Mouse (Mus musculus): ENCODE data around the gene Ceacam15. TPM values are rescaled to one million over a fixed set of nuclear protein-coding genes. Genes with fewer than 3 reads are reported as not detected.
"Not testable (repeated sequence)": the region's sequence is repeated elsewhere in the genome, so short reads cannot be mapped to it uniquely, and the experiment has no call there.

Gene Ceacam15
- polyA plus RNA-seq, 1 experiment from 2014 or later: not detected

- DNase-seq (ENCODE audit: low spot score) (no peak), ATAC-seq (replicated peaks; ENCODE audit: low FRiP score, low TSS enrichment, low read depth) (no peak)
- Histone ChIP-seq H3K9me3 (ENCODE audit: control insufficient read depth, low read length) (no peaks in the 10 kb centered on the region), H3K4me2 (ENCODE audit: low read length) (no peak overlapping the region), H3K27ac (ENCODE audit: low read depth) (no peak overlapping the region), H3K4me1 (replicated peaks; ENCODE audit: control insufficient read depth, insufficient read depth, low read length) (no peaks in the 10 kb centered on the region), H3K36me3 (ENCODE audit: control insufficient read depth, insufficient read depth, low read length) (no peaks in the 10 kb centered on the region), H3K27me3 (replicated peaks; ENCODE audit: control insufficient read depth, insufficient read depth, low read length) (no peaks in the 10 kb centered on the region), H3K4me3 (ENCODE audit: low read depth, low read length) (no peak overlapping the region), H3K9ac (ENCODE audit: low read length) (no peak overlapping the region)
- WGBS: 56% methylated on average over 5 of the region's 5 CpGs
Observed at GRCm38 (mm10) chr7:16700583-16700982, 25.1 kb upstream of the Ceacam15 start.

- no peaks in the 10 kb centered on the region for H3K9me3 ChIP-seq (ENCODE audit: control insufficient read depth, low read length)
- H3K27me3 ChIP-seq (replicated peaks; ENCODE audit: control insufficient read depth, insufficient read depth, low read length): no peaks in the 10 kb centered on the region
- H3K4me3 ChIP-seq (ENCODE audit: low read depth, low read length): no peak overlapping the region
- ATAC-seq (replicated peaks; ENCODE audit: low FRiP score, low TSS enrichment, low read depth) (no peak), DNase-seq (ENCODE audit: low spot score) (no peak)
- no peaks in the 10 kb centered on the region for H3K36me3 ChIP-seq (ENCODE audit: control insufficient read depth, insufficient read depth, low read length)
- H3K27ac ChIP-seq (ENCODE audit: low read depth): no peak overlapping the region
- no peak overlapping the region for H3K4me2 ChIP-seq (ENCODE audit: low read length)
- H3K9ac ChIP-seq (ENCODE audit: low read length): no peak overlapping the region
- H3K4me1 ChIP-seq (replicated peaks; ENCODE audit: control insufficient read depth, insufficient read depth, low read length): no peaks in the 10 kb centered on the region
- WGBS: 50% methylated on average over 2 of the region's 2 CpGs
Observed at GRCm38 (mm10) chr7:16699042-16699441, 23.5 kb upstream of the Ceacam15 start.

DNA sequence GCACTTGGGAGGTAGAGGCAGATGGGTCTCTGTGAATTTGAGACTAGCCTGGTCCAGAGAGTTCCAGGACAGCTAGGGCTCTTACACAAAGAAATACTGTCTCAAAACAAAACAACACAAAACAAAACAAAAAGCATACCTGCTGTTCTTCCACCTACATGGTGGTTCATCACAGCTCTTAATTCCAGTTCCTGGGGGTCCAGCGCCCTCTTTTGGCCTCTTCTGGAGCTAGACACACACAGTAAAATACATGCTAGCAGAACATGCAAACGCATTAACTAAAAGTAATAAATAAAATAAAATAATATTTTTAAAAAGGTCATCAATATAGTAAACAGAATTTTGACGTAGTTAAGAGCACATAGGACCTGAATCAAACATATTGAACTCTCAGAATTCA lies 19.5 kb upstream of the Ceacam15 start:
- no peak for ATAC-seq (replicated peaks; ENCODE audit: low FRiP score, low TSS enrichment, low read depth)
- no peaks in the 10 kb centered on the region for H3K4me1 ChIP-seq (replicated peaks; ENCODE audit: control insufficient read depth, insufficient read depth, low read length)
- H3K27me3 ChIP-seq (replicated peaks; ENCODE audit: control insufficient read depth, insufficient read depth, low read length): no peaks in the 10 kb centered on the region
- H3K9me3 ChIP-seq (ENCODE audit: control insufficient read depth, low read length): no peaks in the 10 kb centered on the region; the same call in 1 of the 2 replicates
- WGBS: 30% methylated on average over 3 of the region's 3 CpGs
- no peak overlapping the region for H3K9ac ChIP-seq (ENCODE audit: low read length)
- no peak overlapping the region for H3K4me3 ChIP-seq (ENCODE audit: low read depth, low read length)
- no peak for DNase-seq (ENCODE audit: low spot score)
- H3K36me3 ChIP-seq (ENCODE audit: control insufficient read depth, insufficient read depth, low read length): no peaks in the 10 kb centered on the region
- H3K27ac ChIP-seq (ENCODE audit: low read depth): no peak overlapping the region
- H3K4me2 ChIP-seq (ENCODE audit: low read length): no peak overlapping the region

DNA sequence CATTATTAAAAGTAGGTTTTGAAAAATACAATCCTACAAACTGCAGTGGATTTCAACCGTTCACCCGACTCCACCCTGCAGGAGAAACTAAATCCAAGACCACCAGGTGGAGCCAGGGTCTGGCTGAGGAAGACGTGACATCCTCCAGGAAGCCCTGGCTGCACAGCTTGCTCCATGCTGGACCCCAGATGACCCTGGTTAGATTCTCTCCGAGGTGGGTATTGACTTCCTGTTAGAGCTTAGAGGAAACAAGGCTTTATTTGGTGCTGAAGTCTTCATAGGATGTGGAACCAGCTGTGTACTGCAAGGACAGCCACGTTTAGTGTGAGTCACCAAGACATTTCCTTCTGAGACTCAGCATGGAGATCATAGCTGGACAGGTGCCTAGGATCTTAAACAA lies 13.7 kb upstream of the Ceacam15 start:
- no peak overlapping the region for H3K27ac ChIP-seq (ENCODE audit: low read depth)
- DNase-seq (ENCODE audit: low spot score): no peak
- H3K27me3 ChIP-seq (replicated peaks; ENCODE audit: control insufficient read depth, insufficient read depth, low read length): no peaks in the 10 kb centered on the region
- 69% methylated on average over 5 of the region's 5 CpGs for WGBS
- peaks cover 5% of the 10 kb centered on the region; the same call in 1 of the 2 replicates for H3K9me3 ChIP-seq (ENCODE audit: control insufficient read depth, low read length)
- no peak for ATAC-seq (replicated peaks; ENCODE audit: low FRiP score, low TSS enrichment, low read depth)
- H3K4me1 ChIP-seq (replicated peaks; ENCODE audit: control insufficient read depth, insufficient read depth, low read length): no peaks in the 10 kb centered on the region
- H3K36me3 ChIP-seq (ENCODE audit: control insufficient read depth, insufficient read depth, low read length): no peaks in the 10 kb centered on the region
- no peak overlapping the region for H3K4me3 ChIP-seq (ENCODE audit: low read depth, low read length)
- H3K9ac ChIP-seq (ENCODE audit: low read length): no peak overlapping the region
- H3K4me2 ChIP-seq (ENCODE audit: low read length): no peak overlapping the region

- not testable (repeated sequence) for H3K4me2 ChIP-seq (ENCODE audit: low read length); DNase-seq (ENCODE audit: low spot score); H3K9ac ChIP-seq (ENCODE audit: low read length); H3K36me3 ChIP-seq (ENCODE audit: control insufficient read depth, insufficient read depth, low read length); H3K4me3 ChIP-seq (ENCODE audit: low read depth, low read length); H3K9me3 ChIP-seq (ENCODE audit: control insufficient read depth, low read length); H3K4me1 ChIP-seq (replicated peaks; ENCODE audit: control insufficient read depth, insufficient read depth, low read length); H3K27me3 ChIP-seq (replicated peaks; ENCODE audit: control insufficient read depth, insufficient read depth, low read length); H3K27ac ChIP-seq (ENCODE audit: low read depth); ATAC-seq (replicated peaks; ENCODE audit: low FRiP score, low TSS enrichment, low read depth)
- WGBS: 24% methylated on average over 2 of the region's 3 CpGs
Observed at GRCm38 (mm10) chr7:16680194-16680593, 4.7 kb upstream of the Ceacam15 start.

DNA sequence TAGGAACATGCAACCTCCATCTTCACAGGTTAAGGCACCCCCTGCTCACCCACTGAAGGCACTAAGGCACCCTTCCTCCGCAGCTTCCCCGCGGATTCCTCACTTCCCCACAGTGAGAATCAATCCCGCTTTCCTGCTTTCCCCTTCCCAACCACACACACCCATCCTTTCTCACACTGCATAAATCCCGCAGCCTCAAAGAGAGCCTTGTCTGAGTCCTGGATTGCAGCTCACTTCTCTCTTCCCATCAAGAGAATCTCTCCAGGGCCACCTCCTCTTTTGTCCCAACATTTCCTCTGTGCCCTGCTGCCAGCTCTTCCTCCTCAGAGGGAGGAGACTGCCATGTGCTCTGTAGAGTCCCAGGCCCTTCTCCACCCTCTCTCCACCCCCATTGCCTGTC lies 806 bp downstream of the Ceacam15 start:
- not testable (repeated sequence) for H3K27me3 ChIP-seq (replicated peaks; ENCODE audit: control insufficient read depth, insufficient read depth, low read length); H3K27ac ChIP-seq (ENCODE audit: low read depth); H3K4me1 ChIP-seq (replicated peaks; ENCODE audit: control insufficient read depth, insufficient read depth, low read length); H3K9ac ChIP-seq (ENCODE audit: low read length); H3K4me3 ChIP-seq (ENCODE audit: low read depth, low read length); H3K4me2 ChIP-seq (ENCODE audit: low read length); DNase-seq (ENCODE audit: low spot score); ATAC-seq (replicated peaks; ENCODE audit: low FRiP score, low TSS enrichment, low read depth); H3K36me3 ChIP-seq (ENCODE audit: control insufficient read depth, insufficient read depth, low read length); H3K9me3 ChIP-seq (ENCODE audit: control insufficient read depth, low read length)
- WGBS: 29% methylated on average over 5 of the region's 5 CpGs

GRCm38 (mm10) chr7:16673823-16674222 lies 1.7 kb downstream of the Ceacam15 start:
- 46% methylated on average over 1 of the region's 1 CpGs for WGBS
- ATAC-seq (replicated peaks; ENCODE audit: low FRiP score, low TSS enrichment, low read depth) (no peak), DNase-seq (ENCODE audit: low spot score) (no peak)
- Histone ChIP-seq H3K36me3 (ENCODE audit: control insufficient read depth, insufficient read depth, low read length) (no peaks in the 10 kb centered on the region), H3K27me3 (replicated peaks; ENCODE audit: control insufficient read depth, insufficient read depth, low read length) (no peaks in the 10 kb centered on the region), H3K4me3 (ENCODE audit: low read depth, low read length) (no peak overlapping the region), H3K9ac (ENCODE audit: low read length) (no peak overlapping the region), H3K27ac (ENCODE audit: low read depth) (no peak overlapping the region), H3K4me2 (ENCODE audit: low read length) (no peak overlapping the region), H3K9me3 (ENCODE audit: control insufficient read depth, low read length) (no peaks in the 10 kb centered on the region), H3K4me1 (replicated peaks; ENCODE audit: control insufficient read depth, insufficient read depth, low read length) (no peaks in the 10 kb centered on the region)

DNA sequence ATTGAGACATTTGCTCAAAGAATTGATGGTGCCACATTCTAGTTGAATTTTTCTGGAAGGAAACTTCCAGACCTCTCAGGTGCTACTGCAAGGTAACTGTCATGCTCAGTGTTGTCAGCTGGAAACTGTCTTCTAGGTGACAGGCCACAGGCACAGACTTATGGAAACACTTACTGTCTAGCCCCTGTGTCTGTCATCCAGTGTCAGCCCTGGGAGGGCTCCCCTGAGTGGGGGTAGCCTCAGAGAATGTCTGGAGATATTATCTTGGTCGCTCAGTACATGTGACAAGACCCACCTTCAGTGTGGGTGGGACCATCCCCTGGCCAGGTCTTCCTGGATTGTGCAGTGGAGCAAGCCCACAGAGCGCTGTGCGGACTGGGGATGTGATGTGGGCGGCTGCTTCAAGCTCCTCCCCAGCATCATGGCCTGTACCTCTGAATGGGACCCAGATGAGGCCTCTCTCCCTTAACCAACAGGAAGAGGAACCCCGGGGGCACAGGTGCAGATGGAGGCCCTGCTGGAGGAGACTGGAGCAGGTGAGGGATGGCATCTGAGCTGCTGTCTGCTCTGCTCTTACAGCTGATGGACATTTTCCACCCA lies 7.1 kb downstream of the Ceacam15 start:
- DNase-seq (ENCODE audit: low spot score); H3K4me1 ChIP-seq (replicated peaks; ENCODE audit: control insufficient read depth, insufficient read depth, low read length); H3K27me3 ChIP-seq (replicated peaks; ENCODE audit: control insufficient read depth, insufficient read depth, low read length); ATAC-seq (replicated peaks; ENCODE audit: low FRiP score, low TSS enrichment, low read depth); H3K4me2 ChIP-seq (ENCODE audit: low read length); H3K9me3 ChIP-seq (ENCODE audit: control insufficient read depth, low read length); H3K27ac ChIP-seq (ENCODE audit: low read depth); H3K36me3 ChIP-seq (ENCODE audit: control insufficient read depth, insufficient read depth, low read length); H3K4me3 ChIP-seq (ENCODE audit: low read depth, low read length); H3K9ac ChIP-seq (ENCODE audit: low read length): not testable (repeated sequence)
- WGBS: 73% methylated on average over 4 of the region's 5 CpGs

- Histone ChIP-seq H3K4me3 (ENCODE audit: low read depth, low read length) (no peak overlapping the region), H3K9ac (ENCODE audit: low read length) (no peak overlapping the region), H3K9me3 (ENCODE audit: control insufficient read depth, low read length) (no peaks in the 10 kb centered on the region), H3K36me3 (ENCODE audit: control insufficient read depth, insufficient read depth, low read length) (no peaks in the 10 kb centered on the region), H3K4me2 (ENCODE audit: low read length) (no peak overlapping the region), H3K27me3 (replicated peaks; ENCODE audit: control insufficient read depth, insufficient read depth, low read length) (no peaks in the 10 kb centered on the region), H3K27ac (ENCODE audit: low read depth) (no peak overlapping the region), H3K4me1 (replicated peaks; ENCODE audit: control insufficient read depth, insufficient read depth, low read length) (no peaks in the 10 kb centered on the region)
- DNase-seq (ENCODE audit: low spot score): no peak
- no peak for ATAC-seq (replicated peaks; ENCODE audit: low FRiP score, low TSS enrichment, low read depth)
- WGBS: 78% methylated on average over 12 of the region's 12 CpGs
Observed at GRCm38 (mm10) chr7:16644260-16644659, 31.2 kb downstream of the Ceacam15 start.
